Mouse (Mus musculus): Measurements from ENCODE around the gene Snrpg.
A peak's percentile ranks its signal among the peaks of the same experiment; 100 is the strongest.

Gene Snrpg

DNA sequence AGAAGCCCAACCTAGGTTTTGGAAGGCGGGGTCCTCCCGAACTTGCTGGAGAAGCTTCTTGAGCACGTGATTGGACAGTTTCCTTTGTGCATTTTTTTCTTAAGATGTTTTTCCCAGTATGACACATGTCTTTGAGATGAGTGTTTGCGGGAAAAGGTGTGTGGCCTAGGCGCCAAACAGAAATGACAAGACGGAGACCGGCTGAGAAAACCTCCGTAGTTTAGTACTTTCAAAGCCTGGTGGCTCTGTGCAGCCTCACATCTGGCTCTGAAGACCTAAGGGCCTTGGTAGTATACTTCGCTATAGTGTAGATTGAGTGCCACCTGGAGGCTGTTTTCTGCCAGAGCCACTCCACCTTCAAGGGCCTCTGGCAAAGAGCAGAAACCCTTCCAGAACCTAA lies 29.9 kb downstream of the Snrpg start:
- DNase-seq = peak; percentile 86 to 92

DNA sequence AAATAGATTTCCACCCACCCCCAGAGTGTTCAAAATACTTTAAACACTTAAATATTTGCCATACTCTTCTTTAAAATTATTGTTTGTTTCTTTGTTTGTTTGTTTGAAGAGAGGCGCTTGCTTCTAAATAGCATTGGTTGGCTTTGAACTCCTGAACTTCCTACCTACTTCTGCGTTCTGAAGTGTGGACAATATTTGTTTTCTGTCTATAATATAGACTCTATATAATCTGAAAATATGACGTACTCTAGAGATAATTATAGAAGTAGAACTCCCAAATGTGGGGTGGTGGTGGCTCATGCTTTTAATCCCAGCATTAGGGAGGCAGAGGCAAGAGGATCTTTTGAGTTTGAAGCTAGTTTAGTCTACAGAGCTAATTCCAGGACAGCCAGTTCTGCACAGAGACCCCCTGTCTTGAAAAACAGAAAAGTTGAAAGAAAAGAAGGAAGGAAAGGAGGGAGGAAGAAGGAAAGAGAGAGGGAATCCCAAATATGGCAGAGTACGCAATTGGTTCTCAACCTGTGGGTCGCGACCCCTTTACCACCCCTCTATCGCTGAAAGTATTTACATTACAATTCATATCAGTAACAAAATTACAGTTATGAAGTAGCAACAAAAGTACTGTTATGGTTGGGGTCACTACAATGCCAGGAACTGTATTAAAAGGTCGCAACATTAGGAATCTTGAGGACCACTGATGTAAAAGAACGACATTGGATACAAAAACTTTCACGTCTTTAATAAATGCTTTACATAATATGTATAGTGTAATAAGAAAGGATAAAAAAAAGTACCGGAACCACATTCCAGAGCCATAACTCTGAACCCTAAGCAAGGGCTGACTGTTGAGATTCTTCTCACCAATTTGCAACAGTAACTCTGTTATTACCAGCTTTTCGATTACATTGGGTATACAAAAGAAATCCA lies 31.8 kb downstream of the Snrpg start:
- no peak for DNase-seq

DNA sequence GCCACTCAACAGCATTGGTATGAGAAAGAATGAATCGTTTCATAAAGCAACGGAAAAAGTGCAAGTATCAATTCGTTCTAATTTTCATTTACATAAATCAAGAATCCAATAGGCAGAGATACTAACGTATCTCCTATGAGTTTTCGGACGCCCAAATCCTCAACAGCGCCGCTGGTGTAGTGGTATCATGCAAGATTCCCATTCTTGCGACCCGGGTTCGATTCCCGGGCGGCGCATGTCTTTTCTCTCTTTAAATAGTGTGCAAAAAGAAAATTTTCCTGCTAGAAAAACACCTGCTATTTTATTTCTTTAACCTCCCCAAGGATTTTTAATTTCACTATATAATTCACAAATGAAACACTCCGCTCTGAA lies 32.6 kb downstream of the Snrpg start:
- peak in 1 of 2 experiments; percentile 94 for DNase-seq

DNA sequence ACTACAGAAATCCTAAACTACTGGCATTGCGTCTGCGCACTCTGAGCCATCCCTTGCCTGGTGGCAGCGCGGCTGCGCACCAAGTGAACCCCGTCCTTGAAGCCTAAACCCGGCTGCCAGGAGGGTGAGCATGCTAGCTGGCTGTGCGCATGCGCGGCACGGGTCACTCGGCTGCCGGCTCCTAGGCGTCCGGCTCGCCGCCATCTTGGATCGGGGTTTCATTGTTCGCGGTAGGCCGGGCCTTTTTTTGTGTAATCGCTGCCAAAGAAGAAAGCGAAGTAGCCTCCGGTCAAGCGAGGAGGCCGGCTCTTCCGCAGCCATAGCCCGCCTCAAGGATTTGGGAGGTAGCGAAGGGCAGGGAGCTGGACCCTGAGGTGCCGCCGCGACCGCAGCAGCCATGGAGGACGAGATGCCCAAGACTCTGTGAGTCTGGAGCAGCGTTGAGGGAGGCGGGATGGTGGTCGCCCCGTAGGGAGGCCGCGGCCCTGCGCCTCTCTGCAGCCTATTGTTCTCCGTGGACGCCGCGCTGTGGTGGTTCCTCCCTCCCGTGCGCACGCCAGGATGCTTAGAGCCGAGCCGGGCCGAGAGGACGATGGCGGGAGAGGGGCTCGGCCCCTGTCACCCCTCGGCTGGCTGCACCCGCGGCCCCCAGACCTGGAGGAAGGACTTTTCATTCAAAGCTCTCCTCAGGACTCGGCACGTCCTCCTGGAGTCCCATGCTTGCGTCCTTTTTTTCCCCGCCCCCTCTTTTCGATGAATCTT lies 33.2 kb downstream of the Snrpg start, which contains the start of gene Tia1:
Gene Tia1 (plus strand): TSS at position 120 of the 762 bp plus-strand sequence.
- peak; percentile 96 to 98 for DNase-seq

DNA sequence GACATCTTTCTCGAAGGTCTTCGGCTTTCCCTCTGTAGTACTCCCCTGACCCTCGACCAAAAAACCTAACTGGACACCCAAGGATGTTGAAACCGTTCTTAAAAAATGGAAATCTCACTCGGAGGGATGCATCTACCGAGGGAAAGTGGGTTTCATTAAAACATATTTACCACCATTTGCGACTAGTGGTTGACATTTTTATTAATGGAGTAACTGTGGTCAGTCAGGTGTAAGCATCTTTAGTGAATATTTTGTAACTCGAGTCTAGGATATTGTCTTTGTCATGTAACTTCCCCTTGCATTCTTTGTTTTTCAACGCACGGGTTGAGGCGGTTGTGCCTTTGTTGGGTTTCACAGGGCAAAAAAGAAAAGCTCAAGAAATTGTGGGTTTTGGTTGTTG lies 33.9 kb downstream of the Snrpg start:
- no peak for DNase-seq

DNA sequence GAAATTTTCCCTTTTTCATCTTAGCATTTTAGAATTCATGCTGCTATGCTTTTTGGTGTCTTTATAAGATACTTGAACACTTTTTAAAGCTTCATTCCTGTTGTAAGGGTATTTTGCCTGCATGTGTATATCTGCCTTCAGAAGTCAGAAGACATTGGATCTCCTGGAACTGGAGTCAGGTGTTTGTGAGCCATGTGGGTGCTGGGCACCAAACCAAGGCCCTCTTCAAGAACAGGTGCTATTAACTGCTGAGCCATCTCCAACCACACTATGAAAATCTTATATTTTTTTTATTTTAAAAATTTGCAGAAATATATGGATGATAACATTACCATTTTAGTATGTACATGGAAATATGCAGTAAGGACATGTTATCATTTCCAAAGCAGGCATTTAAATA lies 35.2 kb downstream of the Snrpg start:
- no peak for DNase-seq

DNA sequence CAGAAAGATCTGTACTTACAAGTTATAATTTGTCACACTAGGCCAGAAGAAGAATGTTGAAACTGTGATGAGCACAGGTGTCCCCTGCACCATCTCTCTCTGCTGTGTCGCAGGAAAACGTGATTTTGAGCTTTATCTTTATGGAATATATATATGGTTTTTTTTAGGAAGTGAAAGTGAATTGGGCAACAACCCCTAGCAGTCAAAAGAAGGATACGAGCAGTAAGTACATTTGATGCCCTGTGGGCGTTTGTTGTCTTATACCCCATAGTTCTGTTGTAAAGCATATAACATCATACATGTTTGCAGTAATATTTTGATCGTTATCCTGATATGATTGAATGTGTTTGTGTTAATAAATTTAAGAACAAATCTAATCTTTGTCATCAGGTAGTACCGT lies 47.6 kb downstream of the Snrpg start:
- no peak for DNase-seq

DNA sequence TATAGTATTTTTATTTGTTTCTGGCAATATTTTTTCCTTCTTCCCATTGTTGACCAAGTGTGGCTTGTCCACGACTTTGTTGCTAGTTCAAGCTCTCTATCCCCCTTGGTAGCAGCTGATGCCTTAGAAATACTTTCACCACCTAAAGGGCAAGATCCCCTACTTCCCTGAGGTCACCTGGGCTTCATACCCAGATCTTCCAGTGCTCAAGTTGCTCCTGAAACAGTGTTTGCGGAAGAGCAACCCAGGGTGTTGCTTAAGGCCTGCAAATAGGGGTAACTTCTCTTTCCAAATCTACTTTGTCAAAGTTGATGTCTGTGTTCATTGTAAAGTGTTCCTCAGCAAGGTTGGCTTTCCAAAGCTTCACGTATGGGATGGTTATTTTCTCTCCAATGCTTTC lies 48.1 kb downstream of the Snrpg start:
- no peak for DNase-seq

DNA sequence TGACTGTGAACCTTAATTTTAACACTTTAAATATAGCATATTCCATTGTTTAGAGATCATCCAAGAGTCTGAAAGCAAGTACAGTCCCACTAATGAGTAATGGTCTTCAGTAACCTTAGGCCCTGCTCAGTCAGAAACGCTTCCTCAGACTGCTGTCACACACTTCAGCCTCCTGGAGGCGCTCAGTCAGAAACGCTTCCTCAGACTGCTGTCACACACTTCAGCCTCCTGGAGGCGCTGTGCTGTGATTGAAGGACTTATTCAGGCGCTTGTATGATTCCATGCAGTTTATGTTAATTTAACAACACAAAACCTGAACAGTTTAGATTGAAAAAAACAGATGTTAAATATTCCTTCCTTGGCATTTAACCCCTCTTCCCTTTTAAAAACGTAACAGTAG lies 49.4 kb downstream of the Snrpg start:
- no peak for DNase-seq

DNA sequence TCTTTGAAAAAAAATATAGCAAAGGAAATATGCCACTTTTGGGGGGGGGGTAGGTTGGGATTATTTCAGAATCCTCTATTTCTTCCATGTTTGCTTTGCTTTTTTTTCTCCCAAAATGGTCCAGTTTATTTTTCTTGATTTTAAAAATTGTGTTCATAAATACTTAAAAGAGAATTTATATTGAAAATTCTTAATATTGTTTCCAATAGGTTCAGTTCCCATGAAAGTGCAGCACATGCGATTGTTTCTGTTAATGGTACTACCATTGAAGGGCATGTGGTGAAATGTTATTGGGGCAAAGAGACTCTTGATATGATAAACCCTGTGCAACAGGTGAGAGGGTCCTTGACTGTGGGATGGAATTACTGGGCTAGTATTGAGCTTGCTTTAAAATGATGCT lies 55.3 kb downstream of the Snrpg start, which contains the start of gene Gm44790:
Gene Gm44790 (plus strand): TSS at position 301 of the 400 bp plus-strand sequence.
- DNase-seq = no peak
